Mouse (Mus musculus): Measurements from ENCODE around the gene Sdk2.

The Sdk2 gene

GRCm38 (mm10) chr11:113933678-113934077, 133.2 kb downstream of the Sdk2 start:
- no peak for ATAC-seq (ENCODE audit: insufficient number of reproducible peaks, low FRiP score, low TSS enrichment)

DNA sequence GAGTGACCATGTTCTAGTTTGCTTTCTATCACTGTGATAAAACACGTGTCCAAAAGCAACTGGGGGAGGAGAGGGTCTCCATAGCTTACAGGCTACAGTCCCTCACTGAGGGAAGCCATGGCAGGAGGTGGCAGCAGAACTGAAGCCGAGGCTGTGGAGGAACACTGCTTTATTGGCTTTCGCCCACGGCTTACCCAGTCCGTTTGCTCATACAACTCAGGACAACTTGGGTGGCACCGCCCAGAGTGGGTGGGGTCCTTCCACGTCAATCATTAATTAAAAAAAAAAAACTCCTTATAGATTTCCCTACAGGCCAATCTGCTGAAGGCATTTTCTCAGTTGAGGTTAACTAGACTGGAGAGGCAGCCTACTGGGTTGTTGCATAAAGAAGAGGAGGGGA, 133.9 kb downstream of the Sdk2 start:
- ATAC-seq (ENCODE audit: insufficient number of reproducible peaks, low FRiP score, low TSS enrichment): no peak

DNA sequence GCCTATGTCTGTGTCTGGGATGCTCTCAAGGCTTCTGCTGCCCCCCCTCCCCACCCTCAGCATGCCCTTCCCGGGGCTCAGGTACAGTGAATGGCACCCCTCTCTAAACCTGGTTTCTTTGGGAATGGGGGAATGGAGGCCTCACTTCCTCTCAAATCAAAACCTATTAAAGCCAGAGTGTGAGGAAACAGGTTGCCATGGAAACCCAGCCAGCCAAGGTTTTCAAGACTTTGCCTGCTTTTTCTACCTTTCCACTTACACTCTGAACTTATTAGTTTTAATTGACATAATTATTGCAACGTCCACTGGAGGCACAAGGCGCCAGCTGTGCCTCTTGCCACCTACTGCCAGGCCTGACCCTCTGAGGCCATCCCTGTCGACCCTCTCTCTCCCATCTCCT, 135.1 kb downstream of the Sdk2 start:
- no peak for ATAC-seq (ENCODE audit: insufficient number of reproducible peaks, low FRiP score, low TSS enrichment)

GRCm38 (mm10) chr11:113930112-113930511, 136.7 kb downstream of the Sdk2 start:
- ATAC-seq (ENCODE audit: insufficient number of reproducible peaks, low FRiP score, low TSS enrichment): no peak

- no peak for ATAC-seq (ENCODE audit: insufficient number of reproducible peaks, low FRiP score, low TSS enrichment)
Observed at GRCm38 (mm10) chr11:113928831-113929230, 138.0 kb downstream of the Sdk2 start.

DNA sequence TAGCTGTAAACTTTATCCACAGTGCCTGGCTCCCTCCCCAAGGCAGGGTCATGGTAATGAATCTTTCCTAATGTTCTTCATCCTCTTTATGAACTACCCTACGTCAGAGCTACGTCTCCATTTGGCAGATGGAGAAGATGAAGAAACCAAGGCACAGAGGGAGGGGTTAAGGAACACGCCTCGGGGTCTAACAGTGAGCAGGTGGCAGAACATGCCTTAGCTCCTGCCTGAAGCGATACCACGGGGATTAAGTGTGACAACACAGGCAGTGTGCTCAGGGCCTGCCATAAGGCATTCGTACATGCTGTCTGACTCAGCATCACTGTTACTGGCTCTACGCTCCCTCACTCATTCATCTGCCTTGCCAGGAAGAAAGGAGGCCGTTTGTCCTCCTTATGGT, 138.6 kb downstream of the Sdk2 start:
- ATAC-seq (ENCODE audit: insufficient number of reproducible peaks, low FRiP score, low TSS enrichment): no peak

GRCm38 (mm10) chr11:113927826-113928225, 139.0 kb downstream of the Sdk2 start:
- ATAC-seq (ENCODE audit: insufficient number of reproducible peaks, low FRiP score, low TSS enrichment): no peak

GRCm38 (mm10) chr11:113927231-113927630, 139.6 kb downstream of the Sdk2 start:
- ATAC-seq (ENCODE audit: insufficient number of reproducible peaks, low FRiP score, low TSS enrichment): no peak

- ATAC-seq (ENCODE audit: insufficient number of reproducible peaks, low FRiP score, low TSS enrichment): no peak
Observed at GRCm38 (mm10) chr11:113923137-113923536, 143.7 kb downstream of the Sdk2 start.

GRCm38 (mm10) chr11:113903131-113903860, 163.6 kb downstream of the Sdk2 start:
- 0 out of 2 replicates have a peak, but pooled peaks have one; percentile 10 for ATAC-seq (ENCODE audit: insufficient number of reproducible peaks, low FRiP score, low TSS enrichment)

- no peak for ATAC-seq (ENCODE audit: insufficient number of reproducible peaks, low FRiP score, low TSS enrichment)
Observed at GRCm38 (mm10) chr11:113901906-113902305, 164.9 kb downstream of the Sdk2 start.

- ATAC-seq (ENCODE audit: insufficient number of reproducible peaks, low FRiP score, low TSS enrichment): no peak
Observed at GRCm38 (mm10) chr11:113898671-113899070, 168.2 kb downstream of the Sdk2 start.

- ATAC-seq (ENCODE audit: insufficient number of reproducible peaks, low FRiP score, low TSS enrichment): no peak
Observed at GRCm38 (mm10) chr11:113896006-113896405, 170.8 kb downstream of the Sdk2 start.

GRCm38 (mm10) chr11:113892924-113893323, 173.9 kb downstream of the Sdk2 start:
- no peak for ATAC-seq (ENCODE audit: insufficient number of reproducible peaks, low FRiP score, low TSS enrichment)

DNA sequence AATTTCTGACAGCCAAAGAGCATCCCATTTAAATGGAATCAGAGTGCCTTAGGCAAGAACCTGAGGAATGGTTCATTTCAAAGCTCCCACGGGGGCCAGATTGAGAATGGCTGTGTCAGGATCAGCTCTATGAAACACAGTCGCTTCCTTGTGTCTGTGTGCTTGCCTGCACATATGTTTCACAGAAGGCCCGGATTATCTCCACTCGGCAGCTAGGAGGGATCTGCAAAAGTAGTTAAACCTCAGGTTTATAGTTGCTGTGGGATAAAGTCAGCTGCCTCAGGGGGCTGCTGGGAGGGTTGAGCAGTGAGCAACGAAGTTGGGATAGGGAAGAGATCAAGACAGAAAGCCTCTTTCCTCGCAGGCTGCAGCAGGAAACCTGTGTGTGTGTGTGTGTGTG, 174.8 kb downstream of the Sdk2 start:
- no peak for ATAC-seq (ENCODE audit: insufficient number of reproducible peaks, low FRiP score, low TSS enrichment)

DNA sequence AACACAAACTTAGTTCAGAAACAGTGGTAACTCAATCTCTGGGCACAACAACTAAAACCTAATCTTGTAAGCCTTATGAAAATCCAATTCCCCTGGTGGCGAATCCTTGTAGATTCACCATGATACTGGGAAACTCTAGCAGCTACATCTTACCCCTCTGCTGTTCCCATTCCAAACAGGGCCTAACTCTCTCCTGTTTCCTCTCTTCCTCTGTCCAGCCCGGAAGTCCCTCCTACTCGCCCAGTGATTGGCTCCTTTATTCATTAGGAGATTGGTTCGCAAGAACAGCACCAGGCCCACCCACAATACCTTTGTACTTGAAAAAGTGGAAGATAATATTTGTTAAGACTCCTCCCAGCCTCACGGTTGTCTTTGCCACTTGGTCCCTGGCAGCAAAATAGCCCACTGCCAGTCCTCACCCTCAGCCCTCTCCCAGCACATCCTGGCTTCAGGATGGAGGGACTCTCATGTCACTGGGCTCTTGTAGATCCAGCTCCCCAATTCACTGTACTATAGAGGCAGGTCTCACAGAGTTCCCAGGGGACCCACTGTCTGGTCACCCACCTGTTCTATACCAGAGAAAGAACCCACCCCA, 178.6 kb downstream of the Sdk2 start:
- no peak for ATAC-seq (ENCODE audit: insufficient number of reproducible peaks, low FRiP score, low TSS enrichment)

- no peak for ATAC-seq (ENCODE audit: insufficient number of reproducible peaks, low FRiP score, low TSS enrichment)
Observed at GRCm38 (mm10) chr11:113886299-113886698, 180.5 kb downstream of the Sdk2 start.

DNA sequence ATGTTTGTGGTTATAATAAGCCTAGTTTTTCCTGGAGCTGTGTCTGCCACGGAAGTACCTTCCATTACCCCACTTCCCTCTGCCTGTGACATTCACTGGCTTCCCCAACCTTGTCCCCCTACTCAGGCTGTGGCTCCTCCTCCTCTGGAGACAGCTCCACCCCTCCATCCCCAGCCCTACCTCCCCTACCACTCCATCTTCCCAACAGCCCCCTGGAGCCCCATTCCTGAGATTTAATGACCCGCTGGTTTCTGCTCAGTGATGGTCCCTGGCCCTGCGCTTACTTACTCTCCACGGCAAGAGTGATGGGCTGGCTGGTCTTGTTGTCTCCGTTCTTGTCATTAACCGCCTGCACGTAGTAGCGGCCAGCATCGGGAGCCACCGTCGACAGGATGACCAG, 181.9 kb downstream of the Sdk2 start:
- ATAC-seq (ENCODE audit: insufficient number of reproducible peaks, low FRiP score, low TSS enrichment): no peak

DNA sequence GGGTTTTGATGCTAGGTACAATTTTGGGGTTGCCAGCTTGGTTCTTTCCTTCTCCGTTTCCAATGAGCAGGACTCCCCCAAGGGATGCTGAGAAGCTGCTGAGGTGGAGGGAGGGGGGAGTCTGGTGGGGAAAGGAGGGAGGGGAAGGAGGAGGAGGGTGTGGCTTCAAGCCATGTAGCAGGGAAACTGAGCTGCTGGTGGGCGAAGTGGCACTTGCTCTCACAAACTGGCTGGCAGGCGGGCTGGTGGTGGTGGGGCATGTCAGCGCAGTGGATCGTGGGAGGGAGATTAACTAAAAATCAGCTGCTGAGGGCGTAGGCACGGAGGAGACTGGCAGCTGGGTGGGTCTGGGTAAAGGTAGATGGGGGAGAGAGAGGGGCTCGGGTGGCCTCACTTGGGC, 183.8 kb downstream of the Sdk2 start:
- no peak for ATAC-seq (ENCODE audit: insufficient number of reproducible peaks, low FRiP score, low TSS enrichment)

DNA sequence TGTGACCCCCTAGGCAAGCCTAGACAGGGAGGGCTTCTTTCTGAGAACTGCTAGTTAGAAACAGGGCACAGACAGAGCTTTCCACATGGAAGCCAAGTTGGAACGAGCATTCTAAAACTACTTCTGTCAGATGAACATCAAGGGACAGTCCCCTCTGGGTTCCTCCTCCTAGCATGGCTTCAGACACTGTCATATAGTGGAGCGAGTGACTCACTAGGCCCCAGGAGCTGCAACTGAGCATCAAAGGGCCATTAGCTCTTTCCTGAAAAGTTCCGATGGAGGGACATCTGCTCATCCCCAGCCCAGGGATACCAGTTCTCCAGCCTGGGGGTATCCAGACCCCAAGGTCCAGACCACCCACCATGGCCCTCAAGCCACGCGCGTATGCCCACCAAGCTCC, 185.0 kb downstream of the Sdk2 start:
- no peak for ATAC-seq (ENCODE audit: insufficient number of reproducible peaks, low FRiP score, low TSS enrichment)

- no peak for ATAC-seq (ENCODE audit: insufficient number of reproducible peaks, low FRiP score, low TSS enrichment)
Observed at GRCm38 (mm10) chr11:113867066-113867465, 199.8 kb downstream of the Sdk2 start.

GRCm38 (mm10) chr11:113865627-113866026, 201.2 kb downstream of the Sdk2 start:
- peak; percentile 64; the same call in 1 of the 2 replicates for ATAC-seq (ENCODE audit: insufficient number of reproducible peaks, low FRiP score, low TSS enrichment)

Measured in cerebellum, adult (tissue).